Mouse (Mus musculus) forebrain, embryonic 10.5 days (tissue): ENCODE measurements around the gene Tut4. TPM values are rescaled to one million over a fixed set of nuclear protein-coding genes. Genes with fewer than 3 reads are reported as not detected.

Experiments used
- DNase-seq: peaks from one replicate; pipeline ENCODE4 v3.0.0-alpha.2; 2017; ENCODE audit warnings: low spot score; ENCODE audit errors: extremely low spot score
- H3K27ac ChIP-seq: fragments of 300-500 bp; sonication (generic); 2 replicates; pipeline ENCODE4 v1.5.1; 2016; ENCODE audit warnings: mild to moderate bottlenecking
- H3K27me3 ChIP-seq: fragments of 300-500 bp; sonication (generic); 2 replicates; pipeline ENCODE4 v1.6.1; 2016; ENCODE audit warnings: mild to moderate bottlenecking; ENCODE audit not compliant: poor library complexity, severe bottlenecking
- H3K36me3 ChIP-seq: fragments of 300-500 bp; sonication (generic); replicated peaks from 2 replicates; pipeline ENCODE4 v1.6.1; 2016; ENCODE audit warnings: mild to moderate bottlenecking, moderate library complexity
- H3K4me1 ChIP-seq: fragments of 300-500 bp; sonication (generic); 2 replicates; pipeline ENCODE4 v1.6.1; 2016
- H3K4me3 ChIP-seq: fragments of 300-500 bp; sonication (generic); 2 replicates; pipeline ENCODE4 v1.5.1; 2016; ENCODE audit warnings: mild to moderate bottlenecking, moderate library complexity
- H3K9me3 ChIP-seq: fragments of 300-500 bp; sonication (generic); 2 replicates; pipeline ENCODE4 v1.6.1; 2016; ENCODE audit warnings: mild to moderate bottlenecking, moderate library complexity
- WGBS: fragments of 180-500 bp; shearing (Covaris S2); methylation state at CpG from one replicate; pipeline ENCODE4 v1.1.7; 2016; 5-methylcytosine and 5-hydroxymethylcytosine counted together
- polyA plus RNA-seq: library from polyadenylated mRNA; unstranded; fragments of >200 nt; fragmentation: Nextera tagmentation; extraction: Ambion mirVana; gene quantifications from 2 replicates; pipeline ENCODE4 v1.2.1, GENCODE M21; 2016

Gene Tut4
- polyA plus RNA-seq, 1 experiment from 2014 or later: 85.1 TPM

GRCm38 (mm10) chr4:108448091-108448490 is 11.1 kb upstream of the Tut4 start:
- Histone ChIP-seq H3K4me1 (peaks cover 15% of the 10 kb centered on the region), H3K36me3 (no peaks in the 10 kb centered on the region), H3K27me3 (no peaks in the 10 kb centered on the region), H3K27ac (no peak overlapping the region), H3K9me3 (no peaks in the 10 kb centered on the region), H3K4me3 (no peak overlapping the region)
- no peak for DNase-seq
- WGBS: 88% methylated on average over 7 of the region's 7 CpGs

- no peaks in the 10 kb centered on the region for H3K36me3 ChIP-seq
- 85% methylated on average over 2 of the region's 2 CpGs for WGBS
- H3K27ac ChIP-seq: no peak overlapping the region
- H3K9me3 ChIP-seq: no peaks in the 10 kb centered on the region
- no peaks in the 10 kb centered on the region for H3K27me3 ChIP-seq
- DNase-seq: no peak
- H3K4me3 ChIP-seq: no peak overlapping the region
- peaks cover 26% of the 10 kb centered on the region for H3K4me1 ChIP-seq
Observed at GRCm38 (mm10) chr4:108456028-108456427, 3.2 kb upstream of the Tut4 start.

GRCm38 (mm10) chr4:108458201-108458741 is 955 bp upstream of the Tut4 start:
- no peaks in the 10 kb centered on the region for H3K27me3 ChIP-seq
- peaks cover 32% of the 10 kb centered on the region for H3K4me1 ChIP-seq
- peak overlapping the region; percentile 86 for H3K4me3 ChIP-seq
- no peak for DNase-seq
- H3K36me3 ChIP-seq: peaks cover 15% of the 10 kb centered on the region
- WGBS: 37% methylated on average over 5 of the region's 5 CpGs
- peaks cover 9% of the 10 kb centered on the region; the same call in 1 of the 2 replicates for H3K9me3 ChIP-seq
- H3K27ac ChIP-seq: peak overlapping the region; percentile 98

GRCm38 (mm10) chr4:108460156-108460923 is 1.1 kb downstream of the Tut4 start:
- H3K4me3 ChIP-seq: peak overlapping the region; percentile 86
- WGBS: under 1% methylated on average over 59 of the region's 59 CpGs
- H3K27ac ChIP-seq: peak overlapping the region; percentile 98
- peaks cover 23% of the 10 kb centered on the region for H3K36me3 ChIP-seq
- peaks cover 9% of the 10 kb centered on the region; the same call in 1 of the 2 replicates for H3K9me3 ChIP-seq
- peaks cover 32% of the 10 kb centered on the region for H3K4me1 ChIP-seq
- H3K27me3 ChIP-seq: no peaks in the 10 kb centered on the region
- DNase-seq: peak; percentile 61

GRCm38 (mm10) chr4:108461262-108461903 is 2.2 kb downstream of the Tut4 start:
- H3K27me3 ChIP-seq: no peaks in the 10 kb centered on the region
- DNase-seq: no peak
- H3K9me3 ChIP-seq: peaks cover 9% of the 10 kb centered on the region; the same call in 1 of the 2 replicates

GRCm38 (mm10) chr4:108473586-108473985 is 14.4 kb downstream of the Tut4 start:
- no peak for DNase-seq
- Histone ChIP-seq H3K36me3 (peaks cover 81% of the 10 kb centered on the region), H3K9me3 (no peaks in the 10 kb centered on the region), H3K27ac (no peak overlapping the region), H3K27me3 (no peaks in the 10 kb centered on the region), H3K4me3 (no peak overlapping the region), H3K4me1 (no peaks in the 10 kb centered on the region)
- WGBS: 93% methylated on average over 2 of the region's 2 CpGs

More at GRCm38 (mm10) chr4:108461262-108461903, 2.2 kb downstream of the Tut4 start:
- WGBS: 81% methylated on average over 5 of the region's 5 CpGs
- Histone ChIP-seq H3K4me3 (peak overlapping the region; percentile 86), H3K27ac (no peak overlapping the region), H3K4me1 (peaks cover 32% of the 10 kb centered on the region), H3K36me3 (peaks cover 33% of the 10 kb centered on the region)

GRCm38 (mm10) chr4:108482776-108483175 is 23.6 kb downstream of the Tut4 start:
- no peaks in the 10 kb centered on the region for H3K27me3 ChIP-seq
- no peak for DNase-seq
- no peaks in the 10 kb centered on the region for H3K4me1 ChIP-seq
- peaks cover 4% of the 10 kb centered on the region; the same call in 1 of the 2 replicates for H3K9me3 ChIP-seq
- H3K4me3 ChIP-seq: no peak overlapping the region
- H3K36me3 ChIP-seq: peaks cover 91% of the 10 kb centered on the region
- H3K27ac ChIP-seq: no peak overlapping the region

GRCm38 (mm10) chr4:108484230-108484629 is 25.0 kb downstream of the Tut4 start:
- Histone ChIP-seq H3K36me3 (peaks cover 93% of the 10 kb centered on the region), H3K27ac (no peak overlapping the region), H3K4me3 (no peak overlapping the region), H3K4me1 (no peaks in the 10 kb centered on the region), H3K9me3 (peaks cover 4% of the 10 kb centered on the region; the same call in 1 of the 2 replicates), H3K27me3 (no peaks in the 10 kb centered on the region)
- DNase-seq: no peak
- 96% methylated on average over 4 of the region's 4 CpGs for WGBS

GRCm38 (mm10) chr4:108503023-108503422 is 43.8 kb downstream of the Tut4 start:
- no peak overlapping the region for H3K4me3 ChIP-seq

GRCm38 (mm10) chr4:108539701-108540100 is 80.5 kb downstream of the Tut4 start:
- no peaks in the 10 kb centered on the region for H3K27me3 ChIP-seq
- no peak overlapping the region for H3K4me3 ChIP-seq
- peaks cover 67% of the 10 kb centered on the region for H3K36me3 ChIP-seq
- 91% methylated on average over 2 of the region's 2 CpGs for WGBS
- H3K27ac ChIP-seq: no peak overlapping the region
- no peaks in the 10 kb centered on the region for H3K9me3 ChIP-seq
- no peaks in the 10 kb centered on the region for H3K4me1 ChIP-seq
- DNase-seq: no peak

More at GRCm38 (mm10) chr4:108503023-108503422, 43.8 kb downstream of the Tut4 start:
- Histone ChIP-seq H3K4me1 (no peaks in the 10 kb centered on the region), H3K27me3 (no peaks in the 10 kb centered on the region), H3K36me3 (peaks cover 97% of the 10 kb centered on the region), H3K27ac (no peak overlapping the region), H3K9me3 (no peaks in the 10 kb centered on the region)
- 91% methylated on average over 2 of the region's 2 CpGs for WGBS
- DNase-seq: no peak

GRCm38 (mm10) chr4:108565026-108565425 is 105.8 kb downstream of the Tut4 start:
- DNase-seq: no peak
- Histone ChIP-seq H3K4me1 (no peaks in the 10 kb centered on the region), H3K27ac (no peak overlapping the region), H3K9me3 (no peaks in the 10 kb centered on the region), H3K27me3 (no peaks in the 10 kb centered on the region), H3K4me3 (no peak overlapping the region), H3K36me3 (peaks cover 100% of the 10 kb centered on the region)
- 88% methylated on average over 1 of the region's 1 CpGs for WGBS

- H3K4me1 ChIP-seq: peaks cover 6% of the 10 kb centered on the region
- no peaks in the 10 kb centered on the region for H3K9me3 ChIP-seq
- no peak overlapping the region for H3K27ac ChIP-seq
- no peaks in the 10 kb centered on the region for H3K27me3 ChIP-seq
- WGBS: 96% methylated on average over 3 of the region's 3 CpGs
- no peak for DNase-seq
- peaks cover 94% of the 10 kb centered on the region for H3K36me3 ChIP-seq
- no peak overlapping the region for H3K4me3 ChIP-seq
Observed at GRCm38 (mm10) chr4:108572644-108573043, 113.4 kb downstream of the Tut4 start.
